Mouse (Mus musculus) MEL (cell line): Measurements from ENCODE around the gene Ssh3.
A peak's percentile ranks its signal among the peaks of the same experiment; 100 is the strongest.

Source experiments
- CHD2 ChIP-seq: IDR thresholded peaks from 2 replicates; pipeline ENCODE4 v1.6.1; 2011; ENCODE audit warnings: low read length, improper control_type of control experiment
- CTCF ChIP-seq, 3 experiments: IDR thresholded peaks in 2 of 3; conservative IDR thresholded peaks in 1 of 3; 2 replicates each; pipeline ENCODE4 v1.5.1; 2011 to 2012; ENCODE audit warnings: low read length in 3 of 3, low read depth in 2 of 3, mild to moderate bottlenecking in 2 of 3, improper control_type of control experiment in 1 of 3, inconsistent platforms in 1 of 3, mixed read lengths in 1 of 3, moderate library complexity in 1 of 3; ENCODE audit not compliant: control insufficient read depth in 1 of 3, insufficient read depth in 1 of 3, poor library complexity in 1 of 3, severe bottlenecking in 1 of 3
- GABPA ChIP-seq: IDR thresholded peaks from 2 replicates; pipeline ENCODE4 v1.6.1; 2012; ENCODE audit warnings: low read depth, mild to moderate bottlenecking, inconsistent platforms, low read length, improper control_type of control experiment, moderate library complexity
- NELFE ChIP-seq: IDR thresholded peaks from 2 replicates; pipeline ENCODE4 v1.6.1; 2011; ENCODE audit warnings: low read depth, low read length, improper control_type of control experiment
- POLR2A ChIP-seq, 2 experiments: IDR thresholded peaks; 2 replicates each; pipeline ENCODE4 v1.6.1; 2011 to 2012; ENCODE audit warnings: low read length in 2 of 2, mild to moderate bottlenecking in 2 of 2, control low read depth in 1 of 2, improper control_type of control experiment in 1 of 2, low read depth in 1 of 2, moderate library complexity in 1 of 2; ENCODE audit not compliant: control insufficient read depth in 1 of 2, insufficient read depth in 1 of 2, poor library complexity in 1 of 2
- POLR2AphosphoS5 ChIP-seq: IDR thresholded peaks from 2 replicates; pipeline ENCODE4 v1.6.1; 2012; ENCODE audit warnings: low read depth, borderline replicate concordance, mild to moderate bottlenecking, inconsistent platforms, low read length, moderate library complexity, mixed read lengths
- USF2 ChIP-seq, 2 experiments: IDR thresholded peaks; 2 replicates each; pipeline ENCODE4 v1.6.1; 2011 to 2012; ENCODE audit warnings: improper control_type of control experiment in 2 of 2, low read length in 2 of 2, borderline replicate concordance in 1 of 2, inconsistent platforms in 1 of 2, low read depth in 1 of 2, mild to moderate bottlenecking in 1 of 2; ENCODE audit not compliant: insufficient read depth in 1 of 2
- ZC3H11A ChIP-seq: IDR thresholded peaks from 2 replicates; pipeline ENCODE4 v1.6.1; 2012; ENCODE audit warnings: low read depth, mild to moderate bottlenecking, inconsistent platforms, low read length, improper control_type of control experiment

DNA sequence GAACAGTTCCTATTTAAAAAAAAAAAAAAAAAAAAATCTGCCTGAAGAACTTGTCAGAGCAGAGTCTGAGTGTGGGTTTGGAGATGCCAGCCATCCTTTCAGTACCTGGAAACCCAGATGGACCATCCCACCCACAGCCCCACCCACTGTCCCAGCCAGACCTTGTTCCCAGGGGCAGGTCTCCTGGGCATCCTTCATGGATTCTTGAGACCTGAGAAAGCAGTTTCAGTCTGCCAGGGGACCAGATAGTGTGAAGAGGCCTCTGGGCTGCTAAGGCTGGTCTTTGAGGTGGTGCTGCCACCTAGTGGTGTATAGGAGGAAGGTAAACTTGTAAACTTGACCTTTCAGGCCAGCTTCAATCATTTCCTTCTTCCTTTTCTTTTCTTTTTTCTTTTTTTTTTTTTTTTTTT is 40.8 kb upstream of the Ssh3 start:
- TF ChIP-seq CTCF (IDR thresholded peaks at IDR 0.05 in 2 of 3, conservative IDR thresholded peaks at IDR 0.05 in 1 of 3; ENCODE audit: control insufficient read depth in 1 of 3, insufficient read depth in 1 of 3, low read depth in 2 of 3, low read length in 3 of 3, poor library complexity in 1 of 3, severe bottlenecking in 1 of 3), result peak; percentile 69 to 87 (median 82)
- peak; percentile 93 for TF ChIP-seq ZC3H11A
- TF ChIP-seq GABPA, result no peak
- TF ChIP-seq NELFE, result no peak
- no peak for TF ChIP-seq POLR2AphosphoS5
- no peak for TF ChIP-seq POLR2A (IDR thresholded peaks at IDR 0.05; ENCODE audit: control insufficient read depth in 1 of 2, insufficient read depth in 1 of 2, low read depth in 1 of 2, low read length in 2 of 2, poor library complexity in 1 of 2)
- no peak for TF ChIP-seq USF2 (IDR thresholded peaks at IDR 0.05; ENCODE audit: borderline replicate concordance in 1 of 2, insufficient read depth in 1 of 2, low read depth in 1 of 2, low read length in 2 of 2)
- no peak for TF ChIP-seq CHD2
